Mouse (Mus musculus) cerebellum, adult 2 months (tissue): ENCODE data around the gene Gucd1. TPM values are rescaled to one million over a fixed set of nuclear protein-coding genes. Genes with fewer than 3 reads are reported as not detected.

ENCODE experiments used
- DNase-seq, 2 experiments: peaks; one replicate each; pipeline ENCODE4 v3.0.0; 2021
- H3K27ac ChIP-seq: fragments of 200-500 bp; 2 replicates; pipeline ENCODE4 v1.5.1; 2012; ENCODE audit warnings: low read length, control low read depth, inconsistent platforms; ENCODE audit not compliant: insufficient read depth
- H3K27me3 ChIP-seq: fragments of 200-500 bp; 2 replicates; pipeline ENCODE4 v1.6.1; 2012; ENCODE audit warnings: inconsistent platforms, mild to moderate bottlenecking, low read length, moderate library complexity; ENCODE audit not compliant: control insufficient read depth, insufficient read depth
- H3K4me1 ChIP-seq: fragments of 200-500 bp; 2 replicates; pipeline ENCODE4 v1.6.1; 2011; ENCODE audit warnings: low read length; ENCODE audit not compliant: control insufficient read depth, insufficient read depth
- H3K4me3 ChIP-seq: fragments of 200-500 bp; replicated peaks from 2 replicates; pipeline ENCODE3; 2011; ENCODE audit warnings: mild to moderate bottlenecking, low read depth, low read length, control low read depth; ENCODE audit not compliant: insufficient read depth
- CTCF ChIP-seq: fragments of 200-500 bp; IDR thresholded peaks from 2 replicates; pipeline ENCODE4 v1.5.1; 2011; ENCODE audit warnings: low read depth, mild to moderate bottlenecking, control low read depth, low read length, moderate library complexity, borderline replicate concordance; ENCODE audit not compliant: insufficient read depth
- POLR2A ChIP-seq: fragments of 200-500 bp; IDR thresholded peaks from 2 replicates; pipeline ENCODE4 v1.6.1; 2011; ENCODE audit warnings: low read length, control low read depth, borderline replicate concordance; ENCODE audit not compliant: insufficient read depth
- WGBS: fragments of 180-500 bp; shearing (Covaris S2); methylation state at CpG from one replicate; pipeline ENCODE4 v1.1.7; 2018; 5-methylcytosine and 5-hydroxymethylcytosine counted together
- polyA plus RNA-seq: library from polyadenylated mRNA; depleted of rRNA; stranded (reverse); fragments of >200 nt; gene quantifications from 2 replicates; pipeline ENCODE4 v1.2.3, GENCODE M21; 2012; rRNA removed

The Gucd1 gene
- polyA plus RNA-seq, 1 experiment: 20.7 TPM

DNA sequence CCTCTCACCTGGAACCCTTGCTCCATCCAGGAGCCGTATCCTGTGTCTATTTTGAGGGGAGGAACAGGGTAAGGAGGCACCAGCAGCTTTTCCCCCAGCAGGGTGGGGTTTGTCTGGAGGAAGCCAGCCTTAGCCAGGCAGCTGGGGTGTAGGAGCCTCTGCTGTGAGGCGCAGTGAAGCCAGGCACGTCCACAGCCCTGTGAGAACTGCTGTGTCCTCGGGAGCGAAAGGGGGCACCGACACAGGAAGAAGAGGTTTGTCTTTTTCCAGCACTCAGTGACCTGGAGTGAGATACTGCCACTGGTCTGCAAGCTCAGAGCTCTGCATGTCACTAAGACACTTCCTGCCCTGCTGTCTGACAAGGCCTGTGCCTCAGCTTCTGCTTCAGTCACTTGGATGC lies 213.4 kb downstream of the Gucd1 start:
- TF ChIP-seq POLR2A (no peak), CTCF (no peak)
- DNase-seq: peak; percentile 41 to 51
- Histone ChIP-seq H3K27me3 (no peaks in the 10 kb centered on the region), H3K4me1 (peaks cover 35% of the 10 kb centered on the region), H3K27ac (peak overlapping the region; percentile 49), H3K4me3 (no peak overlapping the region)
- 11% methylated on average over 6 of the region's 6 CpGs for WGBS

DNA sequence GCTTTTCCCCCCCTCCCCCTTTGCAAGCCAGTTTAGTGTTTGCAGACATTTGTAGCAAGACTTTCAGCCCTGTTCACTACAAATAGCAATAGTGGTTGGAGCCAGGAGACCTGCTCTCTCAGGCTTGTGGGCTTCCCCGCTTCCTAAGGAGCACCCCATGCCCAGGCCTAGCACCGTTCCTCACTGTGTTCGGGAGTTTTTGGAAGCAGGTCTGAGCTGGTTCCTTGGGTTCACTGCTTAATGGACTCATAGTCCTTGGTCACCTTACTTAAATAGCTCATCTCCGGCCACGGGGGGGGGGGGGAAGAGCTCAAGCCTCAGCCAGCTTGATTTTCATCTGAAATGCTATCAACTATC lies 213.7 kb downstream of the Gucd1 start:
- TF ChIP-seq CTCF (no peak), POLR2A (no peak)
- Histone ChIP-seq H3K27me3 (no peaks in the 10 kb centered on the region), H3K4me1 (peaks cover 37% of the 10 kb centered on the region), H3K4me3 (no peak overlapping the region), H3K27ac (peak overlapping the region; percentile 49)
- DNase-seq: no peak
- 35% methylated on average over 5 of the region's 5 CpGs for WGBS

DNA sequence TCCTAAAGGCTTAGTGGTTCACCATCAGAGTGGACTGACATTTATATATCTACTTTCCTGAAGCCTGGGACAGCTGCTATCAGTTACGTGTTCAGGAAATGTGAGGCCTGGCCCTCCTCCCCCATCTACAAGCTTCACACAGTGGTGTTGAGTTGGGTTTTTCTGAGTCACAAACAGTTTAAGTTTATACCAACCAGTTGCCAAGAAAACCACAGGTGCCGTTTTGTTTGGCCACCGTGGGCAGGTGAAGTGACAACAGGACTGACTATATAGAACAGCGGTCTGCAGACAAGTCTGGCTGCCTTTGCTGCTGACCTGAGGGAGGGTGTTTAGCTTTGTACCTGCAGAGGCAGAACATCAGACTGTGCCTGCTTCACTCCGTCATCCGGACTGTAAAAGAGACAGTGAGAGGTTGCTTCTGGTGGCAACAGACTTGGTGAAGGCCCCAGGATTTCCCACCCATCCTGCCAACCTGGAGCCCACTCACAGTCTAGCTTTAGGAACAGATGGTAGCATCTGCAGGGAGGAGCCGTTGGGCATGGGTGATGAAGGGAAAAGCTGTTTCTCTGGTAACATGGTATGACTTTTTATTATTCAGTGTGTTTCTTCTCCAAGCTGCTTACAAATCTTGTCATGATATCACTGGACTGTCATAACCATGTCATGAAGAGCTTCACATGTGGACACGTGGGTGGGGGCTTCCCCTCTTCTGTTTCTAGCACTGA lies 214.3 kb downstream of the Gucd1 start:
- DNase-seq: peak; percentile 58 to 70
- peak overlapping the region; percentile 34; the same call in 1 of the 2 replicates for H3K27ac ChIP-seq
- WGBS: 24% methylated on average over 8 of the region's 8 CpGs
- peaks cover 37% of the 10 kb centered on the region for H3K4me1 ChIP-seq
- TF ChIP-seq CTCF (no peak), POLR2A (no peak)
- no peak overlapping the region for H3K4me3 ChIP-seq
- H3K27me3 ChIP-seq: no peaks in the 10 kb centered on the region

DNA sequence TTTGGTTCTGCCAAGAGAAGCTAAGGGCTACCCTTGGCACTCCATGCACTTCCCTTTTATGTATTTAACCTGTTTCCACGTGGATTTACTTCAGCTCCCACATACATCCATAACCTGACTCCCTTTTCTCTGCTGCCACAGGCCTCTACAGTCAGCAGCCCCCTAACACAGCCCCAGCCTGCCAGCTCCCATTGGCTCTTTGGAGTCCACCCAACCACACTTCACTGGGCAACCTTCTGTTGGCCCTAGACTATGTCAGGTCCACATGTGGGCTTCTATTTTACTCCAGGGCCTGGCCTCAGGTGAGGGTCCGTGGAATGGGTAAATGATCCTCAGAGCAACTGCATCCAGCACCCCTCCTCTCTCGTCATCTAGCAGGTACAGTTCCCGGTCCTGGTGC lies 215.2 kb downstream of the Gucd1 start:
- Histone ChIP-seq H3K27ac (no peak overlapping the region), H3K27me3 (no peaks in the 10 kb centered on the region), H3K4me1 (peaks cover 37% of the 10 kb centered on the region), H3K4me3 (no peak overlapping the region)
- WGBS: 62% methylated on average over 4 of the region's 4 CpGs
- TF ChIP-seq CTCF: no peak
- TF ChIP-seq POLR2A: no peak
- no peak for DNase-seq

DNA sequence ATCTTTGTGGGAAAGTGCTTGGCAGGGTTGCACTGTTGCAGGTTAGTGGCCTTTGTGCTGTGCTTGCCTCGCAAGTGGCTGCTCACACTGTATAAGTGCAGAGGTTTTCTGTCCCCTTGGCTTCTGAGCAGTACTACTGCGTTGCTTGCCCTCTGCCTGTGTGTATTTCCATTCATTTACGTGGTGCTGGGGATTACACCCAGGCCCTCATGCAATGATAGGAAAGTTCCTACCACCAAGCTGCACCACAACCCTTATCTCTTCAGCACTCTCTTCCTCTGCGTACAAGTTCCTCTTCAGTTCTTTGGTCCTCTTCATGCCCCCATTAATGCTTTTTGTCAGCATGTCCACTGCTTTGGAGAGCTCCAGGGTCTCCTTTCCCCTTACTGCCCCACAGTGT lies 215.8 kb downstream of the Gucd1 start:
- Histone ChIP-seq H3K4me3 (no peak overlapping the region), H3K27me3 (no peaks in the 10 kb centered on the region), H3K27ac (no peak overlapping the region), H3K4me1 (peaks cover 37% of the 10 kb centered on the region)
- no peak for DNase-seq
- 96% methylated on average over 4 of the region's 4 CpGs for WGBS
- TF ChIP-seq POLR2A (no peak), CTCF (no peak)

DNA sequence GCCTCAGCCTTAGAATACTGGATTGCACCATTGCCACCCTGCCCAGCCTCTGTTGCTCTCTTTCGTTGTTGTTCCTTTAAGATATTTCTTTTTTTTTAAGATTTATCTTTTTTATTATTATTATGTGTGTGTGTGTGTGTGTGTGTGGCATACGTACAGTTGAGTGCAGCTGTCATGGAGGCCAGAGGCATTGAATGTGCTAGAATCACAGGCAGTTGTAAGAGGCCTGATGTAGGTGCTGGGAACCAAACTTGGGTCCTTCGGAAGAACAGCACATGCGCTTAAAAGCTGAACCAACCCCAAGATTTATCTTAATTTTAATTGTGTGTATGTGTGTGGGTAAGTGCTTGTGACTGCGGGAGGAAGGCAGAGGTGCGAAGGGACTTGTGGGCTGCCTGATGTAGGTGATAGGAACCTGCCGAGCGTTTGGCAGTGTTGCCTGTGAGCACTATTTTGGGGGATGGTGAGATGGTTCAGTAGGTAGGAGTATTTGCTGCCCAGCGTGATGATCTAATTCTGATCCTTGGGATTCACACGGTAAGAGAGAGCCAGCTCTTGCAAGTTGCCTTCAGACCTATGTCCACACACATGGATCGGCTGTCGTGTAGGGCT lies 216.5 kb downstream of the Gucd1 start:
- DNase-seq: no peak
- TF ChIP-seq CTCF: no peak
- no peak for TF ChIP-seq POLR2A
- WGBS: 74% methylated on average over 12 of the region's 12 CpGs

More for the DNA sequence above, 216.5 kb downstream of the Gucd1 start:
- H3K27me3 ChIP-seq: no peaks in the 10 kb centered on the region
- H3K4me3 ChIP-seq: no peak overlapping the region
- H3K4me1 ChIP-seq: peaks cover 37% of the 10 kb centered on the region
- no peak overlapping the region for H3K27ac ChIP-seq

Other genes with a start within 250 kb of the Gucd1 start
- gene Adora2a, start 201.1 kb downstream of the Gucd1 start, polyA plus RNA-seq: 2.5 and 3.1 TPM in 2 replicates
- gene Upb1, start 116.9 kb downstream of the Gucd1 start, polyA plus RNA-seq: 0.20 and 0.33 TPM in 2 replicates
- gene Snrpd3, start 421 bp downstream of the Gucd1 start, polyA plus RNA-seq: 57.8 and 59.5 TPM in 2 replicates
- gene Lrrc75b, start 42.4 kb upstream of the Gucd1 start, polyA plus RNA-seq: 22.3 and 23.8 TPM in 2 replicates
- 3.2 and 3.5 TPM in 2 replicates for gene Ggt1, start 43.6 kb upstream of the Gucd1 start, polyA plus RNA-seq
- 4.0 and 6.2 TPM in 2 replicates for gene Ggt5, start 71.4 kb upstream of the Gucd1 start, polyA plus RNA-seq
- gene Susd2, start 126.0 kb upstream of the Gucd1 start, polyA plus RNA-seq: 18.5 and 22.0 TPM in 2 replicates
- 48.6 and 62.2 TPM in 2 replicates for gene Cabin1, start 246.4 kb upstream of the Gucd1 start, polyA plus RNA-seq